Mouse (Mus musculus): Measurements from ENCODE around the gene Sspo. TPM values are rescaled to one million over a fixed set of nuclear protein-coding genes. Genes with fewer than 3 reads are reported as not detected.

Sspo gene
- polyA plus RNA-seq, 1 experiment, result 0.27 TPM

- Histone ChIP-seq H3K4me1 (ENCODE audit: control insufficient read depth, insufficient read depth, low read length) (no peaks in the 10 kb centered on the region; the same call in 1 of the 2 replicates), H3K27ac (ENCODE audit: control insufficient read depth, insufficient read depth, low read depth, low read length, poor library complexity) (no peak overlapping the region), H3K4me3 (replicated peaks; ENCODE audit: control insufficient read depth, low read depth, low read length) (no peak overlapping the region)
- 77% methylated on average over 5 of the region's 5 CpGs for WGBS
- TF ChIP-seq POLR2A (IDR thresholded peaks at IDR 0.05; ENCODE audit: borderline replicate concordance, control insufficient read depth, low read depth, low read length), result no peak
- no peak for TF ChIP-seq CTCF (IDR thresholded peaks at IDR 0.05; ENCODE audit: control insufficient read depth, insufficient read depth, low read length)
Observed at GRCm38 (mm10) chr6:48545251-48545650, 97.2 kb downstream of the Sspo start.

- no peak overlapping the region for H3K4me3 ChIP-seq (replicated peaks; ENCODE audit: control insufficient read depth, low read depth, low read length)
- 6% methylated on average over 1 of the region's 1 CpGs for WGBS
- no peaks in the 10 kb centered on the region; the same call in 1 of the 2 replicates for H3K4me1 ChIP-seq (ENCODE audit: control insufficient read depth, insufficient read depth, low read length)
- TF ChIP-seq CTCF (IDR thresholded peaks at IDR 0.05; ENCODE audit: control insufficient read depth, insufficient read depth, low read length), result 0 out of 2 replicates have a peak, but pooled peaks have one; percentile 12
- no peak for TF ChIP-seq POLR2A (IDR thresholded peaks at IDR 0.05; ENCODE audit: borderline replicate concordance, control insufficient read depth, low read depth, low read length)
- no peak overlapping the region for H3K27ac ChIP-seq (ENCODE audit: control insufficient read depth, insufficient read depth, low read depth, low read length, poor library complexity)
Observed at GRCm38 (mm10) chr6:48546271-48546670, 98.2 kb downstream of the Sspo start.

- Histone ChIP-seq H3K27ac (ENCODE audit: control insufficient read depth, insufficient read depth, low read depth, low read length, poor library complexity) (no peak overlapping the region), H3K4me3 (replicated peaks; ENCODE audit: control insufficient read depth, low read depth, low read length) (no peak overlapping the region), H3K4me1 (ENCODE audit: control insufficient read depth, insufficient read depth, low read length) (no peaks in the 10 kb centered on the region; the same call in 1 of the 2 replicates)
- WGBS, result 73% methylated on average over 4 of the region's 4 CpGs
- TF ChIP-seq CTCF (IDR thresholded peaks at IDR 0.05; ENCODE audit: control insufficient read depth, insufficient read depth, low read length), result no peak
Observed at GRCm38 (mm10) chr6:48546858-48547257, 98.8 kb downstream of the Sspo start.

GRCm38 (mm10) chr6:48548314-48548713, 100.3 kb downstream of the Sspo start:
- TF ChIP-seq CTCF (IDR thresholded peaks at IDR 0.05; ENCODE audit: control insufficient read depth, insufficient read depth, low read length), result no peak
- TF ChIP-seq POLR2A (IDR thresholded peaks at IDR 0.05; ENCODE audit: borderline replicate concordance, control insufficient read depth, low read depth, low read length), result no peak
- Histone ChIP-seq H3K27ac (ENCODE audit: control insufficient read depth, insufficient read depth, low read depth, low read length, poor library complexity) (no peak overlapping the region), H3K4me1 (ENCODE audit: control insufficient read depth, insufficient read depth, low read length) (no peaks in the 10 kb centered on the region), H3K4me3 (replicated peaks; ENCODE audit: control insufficient read depth, low read depth, low read length) (no peak overlapping the region)
- WGBS, result 80% methylated on average over 6 of the region's 6 CpGs

Other genes with a start within 250 kb of the Sspo start
- 1.7 and 5.7 TPM in 2 replicates for gene Krba1, start 52.6 kb upstream of the Sspo start, polyA plus RNA-seq (2011; ENCODE audit: insufficient read depth, insufficient read length, low replicate concordance, missing spikeins)
- 3.2 and 9.0 TPM in 2 replicates for gene Zfp467, start 2.4 kb upstream of the Sspo start, polyA plus RNA-seq (2011; ENCODE audit: insufficient read depth, insufficient read length, low replicate concordance, missing spikeins)
- gene Atp6v0e2, start 89.4 kb downstream of the Sspo start, polyA plus RNA-seq (2011; ENCODE audit: insufficient read depth, insufficient read length, low replicate concordance, missing spikeins), result 2.2 TPM in 1 of 2 replicates, not detected in the other
- 2.2 and 4.9 TPM in 2 replicates for gene Lrrc61, start 106.6 kb downstream of the Sspo start, polyA plus RNA-seq (2011; ENCODE audit: insufficient read depth, insufficient read length, low replicate concordance, missing spikeins)
- gene Rarres2, start 124.6 kb downstream of the Sspo start, polyA plus RNA-seq (2011; ENCODE audit: insufficient read depth, insufficient read length, low replicate concordance, missing spikeins), result 6.9 and 9.2 TPM in 2 replicates
- not detected in 2 replicates for gene Gm45021, start 141.4 kb downstream of the Sspo start, polyA plus RNA-seq (2011; ENCODE audit: insufficient read depth, insufficient read length, low replicate concordance, missing spikeins)
- gene Repin1, start 145.7 kb downstream of the Sspo start, polyA plus RNA-seq (2011; ENCODE audit: insufficient read depth, insufficient read length, low replicate concordance, missing spikeins), result 3.4 and 5.5 TPM in 2 replicates
- not detected in 2 replicates for gene Gm44965, start 145.7 kb downstream of the Sspo start, polyA plus RNA-seq (2011; ENCODE audit: insufficient read depth, insufficient read length, low replicate concordance, missing spikeins)
- gene Zfp775, start 153.8 kb downstream of the Sspo start, polyA plus RNA-seq (2011; ENCODE audit: insufficient read depth, insufficient read length, low replicate concordance, missing spikeins), result 0.40 and 1.1 TPM in 2 replicates
- gene AI854703, start 178.5 kb downstream of the Sspo start, polyA plus RNA-seq (2011; ENCODE audit: insufficient read depth, insufficient read length, low replicate concordance, missing spikeins), result 1.2 TPM in 1 of 2 replicates, not detected in the other
- gene Gimap8, start 199.0 kb downstream of the Sspo start, polyA plus RNA-seq (2011; ENCODE audit: insufficient read depth, insufficient read length, low replicate concordance, missing spikeins), result 8.3 and 15.1 TPM in 2 replicates
- gene Gimap9, start 227.9 kb downstream of the Sspo start, polyA plus RNA-seq (2011; ENCODE audit: insufficient read depth, insufficient read length, low replicate concordance, missing spikeins), result 13.5 and 26.0 TPM in 2 replicates
- gene Gimap4, start 236.3 kb downstream of the Sspo start, polyA plus RNA-seq (2011; ENCODE audit: insufficient read depth, insufficient read length, low replicate concordance, missing spikeins), result 20.7 and 41.0 TPM in 2 replicates

Data from bone marrow, adult 2 months (tissue).